Mouse (Mus musculus) stomach, postnatal 0 days (tissue): ENCODE measurements around the gene Kctd13. TPM values are rescaled to one million over a fixed set of nuclear protein-coding genes. Genes with fewer than 3 reads are reported as not detected.

Experiments
- ATAC-seq: fragments of 200-750 bp; cut with Nextera tagmentation; 2 replicates; pipeline ENCODE4 v1.8.0; 2017; ENCODE audit not compliant: low FRiP score, low TSS enrichment
- DNase-seq: peaks from one replicate; pipeline ENCODE4 v3.0.0-alpha.2; 2016; ENCODE audit warnings: low spot score
- H3K27ac ChIP-seq: fragments of 300-500 bp; sonication (generic); replicated peaks from 2 replicates; pipeline ENCODE4 v1.5.1; 2014; ENCODE audit warnings: mild to moderate bottlenecking, control low read depth
- H3K27me3 ChIP-seq: fragments of 300-500 bp; sonication (generic); 2 replicates; pipeline ENCODE4 v1.6.1; 2014; ENCODE audit warnings: low read length; ENCODE audit not compliant: control insufficient read depth, insufficient read depth
- H3K36me3 ChIP-seq: fragments of 300-500 bp; sonication (generic); 2 replicates; pipeline ENCODE4 v1.6.1; 2014; ENCODE audit warnings: low read length, mixed read lengths; ENCODE audit not compliant: control insufficient read depth, insufficient read depth
- H3K4me1 ChIP-seq: fragments of 300-500 bp; sonication (generic); replicated peaks from 2 replicates; pipeline ENCODE4 v1.6.1; 2014; ENCODE audit warnings: antibody characterized with exemption; ENCODE audit not compliant: control insufficient read depth, insufficient read depth
- H3K4me2 ChIP-seq: fragments of 300-500 bp; sonication (generic); replicated peaks from 2 replicates; pipeline ENCODE4 v1.6.1; 2014; ENCODE audit warnings: low read depth, mild to moderate bottlenecking, control low read depth, moderate library complexity
- H3K4me3 ChIP-seq: fragments of 300-500 bp; sonication (generic); 2 replicates; pipeline ENCODE4 v1.5.1; 2014; ENCODE audit warnings: low read depth, low read length, control low read depth
- H3K9ac ChIP-seq: fragments of 300-500 bp; sonication (generic); 2 replicates; pipeline ENCODE4 v1.6.1; 2014; ENCODE audit warnings: mild to moderate bottlenecking, low read length, control low read depth, mixed read lengths
- H3K9me3 ChIP-seq: fragments of 300-500 bp; sonication (generic); 2 replicates; pipeline ENCODE4 v1.6.1; 2016; ENCODE audit warnings: low read length; ENCODE audit not compliant: control insufficient read depth
- CTCF ChIP-seq: IDR thresholded peaks from 2 replicates; pipeline ENCODE4 v1.5.1; 2016; ENCODE audit warnings: antibody characterized with exemption, low read depth, mild to moderate bottlenecking, moderate library complexity
- EP300 ChIP-seq: optimal IDR thresholded peaks from 2 replicates; pipeline ENCODE3; 2016; ENCODE audit warnings: antibody characterized with exemption
- WGBS: fragments of 180-500 bp; shearing (Covaris S2); extraction: QIAGEN DNeasy Blood & Tissue Kit; methylation state at CpG from one replicate; pipeline ENCODE4 v1.1.7; 2014; 5-methylcytosine and 5-hydroxymethylcytosine counted together
- polyA plus RNA-seq: library from polyadenylated mRNA; unstranded; fragments of >200 nt; fragmentation: Nextera tagmentation; extraction: Ambion mirVana; gene quantifications from 2 replicates; pipeline ENCODE4 v1.2.1, GENCODE M21; 2015

Gene Kctd13
- polyA plus RNA-seq, 1 experiment from 2014 or later = 10.2 TPM

DNA sequence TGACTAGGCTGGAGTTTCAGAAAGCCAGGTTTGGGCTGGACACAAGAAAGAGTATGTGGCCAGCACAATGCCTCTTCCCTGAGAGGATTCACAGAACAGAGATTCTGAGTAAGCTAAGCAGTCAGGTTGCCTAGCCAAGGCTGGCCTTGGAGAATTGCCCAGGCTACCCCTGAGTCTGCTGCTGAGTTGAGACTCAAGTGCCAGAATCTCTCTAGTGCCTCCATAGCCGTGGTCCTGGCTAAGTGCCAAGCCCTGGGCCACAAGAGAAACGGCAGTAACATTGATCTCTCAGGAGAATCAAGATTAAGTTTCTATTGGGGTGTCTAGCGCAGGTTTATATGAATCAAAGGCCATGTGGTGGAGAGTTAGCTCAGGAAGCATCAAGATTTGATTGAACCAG is 36.9 kb downstream of the Kctd13 start:
- Histone ChIP-seq H3K9me3 (no peaks in the 10 kb centered on the region), H3K27me3 (no peaks in the 10 kb centered on the region), H3K4me2 (no peak overlapping the region), H3K4me3 (no peak overlapping the region), H3K4me1 (no peaks in the 10 kb centered on the region), H3K27ac (no peak overlapping the region), H3K36me3 (no peaks in the 10 kb centered on the region), H3K9ac (no peak overlapping the region)
- no peak for TF ChIP-seq CTCF
- no peak for TF ChIP-seq EP300
- DNase-seq (no peak), ATAC-seq (no peak)
- WGBS = 43% methylated on average over 3 of the region's 3 CpGs

DNA sequence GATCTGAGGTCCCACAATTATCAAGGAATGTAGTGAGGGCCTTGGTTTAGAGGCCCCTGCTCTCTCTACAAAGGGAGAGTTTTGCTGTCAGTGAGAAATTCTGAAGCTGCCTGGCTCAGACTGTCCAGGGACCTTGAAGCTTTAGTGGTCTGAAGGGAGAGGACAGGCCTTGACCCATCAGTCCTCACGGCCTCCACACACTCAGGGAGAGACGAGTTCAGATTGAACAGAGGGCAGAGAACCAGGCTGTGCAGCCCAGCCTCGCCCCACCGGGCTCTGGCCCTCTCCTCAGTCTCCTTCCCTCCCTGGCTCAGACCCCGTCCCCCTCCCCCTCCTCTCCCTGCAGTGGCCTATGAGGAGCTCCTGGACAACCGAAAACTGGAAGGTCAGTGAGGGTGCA is 38.7 kb downstream of the Kctd13 start:
- 61% methylated on average over 6 of the region's 6 CpGs for WGBS
- Histone ChIP-seq H3K27ac (no peak overlapping the region), H3K36me3 (no peaks in the 10 kb centered on the region), H3K4me3 (no peak overlapping the region), H3K9me3 (no peaks in the 10 kb centered on the region), H3K4me1 (no peaks in the 10 kb centered on the region), H3K9ac (no peak overlapping the region), H3K4me2 (no peak overlapping the region), H3K27me3 (no peaks in the 10 kb centered on the region)
- ATAC-seq (no peak), DNase-seq (no peak)
- TF ChIP-seq CTCF (no peak), EP300 (no peak)

- H3K9ac ChIP-seq = peak overlapping the region; percentile 98
- 9% methylated on average over 8 of the region's 8 CpGs for WGBS
- H3K9me3 ChIP-seq = no peaks in the 10 kb centered on the region
- H3K4me2 ChIP-seq = peak overlapping the region; percentile 90
- H3K4me3 ChIP-seq = peak overlapping the region; percentile 99
- DNase-seq = no peak
- 0 out of 2 replicates have a peak, but pooled peaks cover 4% of the 10 kb centered on the region for H3K4me1 ChIP-seq
- H3K27ac ChIP-seq = peak overlapping the region; percentile 61; the same call in 1 of the 2 replicates
- TF ChIP-seq CTCF (no peak), EP300 (no peak)
- peaks cover 11% of the 10 kb centered on the region; the same call in 1 of the 2 replicates for H3K36me3 ChIP-seq
- no peak for ATAC-seq
- H3K27me3 ChIP-seq = no peaks in the 10 kb centered on the region
Observed at GRCm38 (mm10) chr7:126975493-126975892, 46.8 kb downstream of the Kctd13 start.

DNA sequence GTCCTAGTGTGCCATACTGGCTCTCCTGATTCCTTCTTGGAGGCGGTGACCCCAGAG is 47.0 kb downstream of the Kctd13 start, which contains the start of gene Cdipt:
Cdipt (plus strand) TSS at position 22 of the 57 bp plus-strand sequence.
- H3K9ac ChIP-seq = peak within 1 kb of the TSS; percentile 98
- DNase-seq = no peak
- peak within 1 kb of the TSS; percentile 90 for H3K4me2 ChIP-seq
- H3K36me3 ChIP-seq = peaks cover 11% of the 10 kb centered on the region; the same call in 1 of the 2 replicates
- 0% methylated on average over 1 of the region's 1 CpGs for WGBS
- 0 out of 2 replicates have a peak, but pooled peaks cover 4% of the 10 kb centered on the region for H3K4me1 ChIP-seq
- peak within 1 kb of the TSS; percentile 99 for H3K4me3 ChIP-seq
- ATAC-seq = no peak
- H3K27ac ChIP-seq = peak within 1 kb of the TSS; percentile 98
- H3K9me3 ChIP-seq = no peaks in the 10 kb centered on the region
- no peaks in the 10 kb centered on the region for H3K27me3 ChIP-seq
- no peak for TF ChIP-seq EP300
- TF ChIP-seq CTCF = no peak

GRCm38 (mm10) chr7:126975950-126976866 is 47.5 kb downstream of the Kctd13 start, which contains the start of gene Cdiptos:
Cdiptos (minus strand) TSS chr7:126976098.
- Histone ChIP-seq H3K27ac (peak within 1 kb of the TSS; percentile 98), H3K36me3 (peaks cover 11% of the 10 kb centered on the region; the same call in 1 of the 2 replicates), H3K27me3 (no peaks in the 10 kb centered on the region), H3K4me2 (peak within 1 kb of the TSS; percentile 90), H3K9ac (peak within 1 kb of the TSS; percentile 98), H3K4me3 (peak within 1 kb of the TSS; percentile 99), H3K4me1 (0 out of 2 replicates have a peak, but pooled peaks cover 4% of the 10 kb centered on the region), H3K9me3 (no peaks in the 10 kb centered on the region)
- ATAC-seq (peak; percentile 95), DNase-seq (peak; percentile 96)
- WGBS = under 1% methylated on average over 54 of the region's 55 CpGs
- TF ChIP-seq CTCF (peak; percentile 99), EP300 (peak; percentile 70)

DNA sequence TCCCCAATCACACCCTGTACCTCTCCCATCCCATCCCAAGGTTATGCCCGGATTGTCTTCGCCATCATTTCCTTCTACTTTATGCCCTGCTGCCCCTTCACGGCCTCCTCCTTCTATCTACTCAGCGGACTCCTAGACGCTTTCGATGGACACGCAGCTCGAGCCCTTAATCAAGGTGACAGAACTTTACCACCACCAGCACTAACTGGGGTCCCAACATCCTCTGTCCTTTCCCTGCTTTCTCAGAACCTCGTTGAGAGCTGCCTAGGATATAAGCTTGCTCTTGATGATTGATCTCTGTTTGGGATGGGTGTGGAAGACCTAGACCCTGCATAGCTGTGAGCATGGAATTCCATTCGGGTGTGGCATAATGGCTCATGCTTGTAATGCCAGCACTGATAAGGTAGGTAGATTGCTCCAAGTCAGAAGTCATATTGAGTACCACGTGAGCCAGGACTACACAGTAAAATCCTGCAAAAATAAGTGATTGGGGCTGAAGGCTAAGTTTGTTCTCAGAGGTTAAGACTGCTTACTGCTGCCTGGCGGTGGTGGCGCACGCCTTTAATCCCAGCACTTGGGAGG is 48.3 kb downstream of the Kctd13 start:
- WGBS = 19% methylated on average over 14 of the region's 14 CpGs
- Histone ChIP-seq H3K9me3 (no peaks in the 10 kb centered on the region), H3K27me3 (no peaks in the 10 kb centered on the region), H3K27ac (peak overlapping the region; percentile 98), H3K36me3 (peaks cover 14% of the 10 kb centered on the region; the same call in 1 of the 2 replicates), H3K9ac (peak overlapping the region; percentile 98), H3K4me2 (peak overlapping the region; percentile 90), H3K4me1 (0 out of 2 replicates have a peak, but pooled peaks cover 4% of the 10 kb centered on the region), H3K4me3 (peak overlapping the region; percentile 99)
- DNase-seq = peak; percentile 28
- TF ChIP-seq EP300 (no peak), CTCF (no peak)
- peak; percentile 24; the same call in 1 of the 2 replicates for ATAC-seq
